Mouse (Mus musculus) E14TG2a.4 (cell line): ENCODE measurements around the gene Scnn1g.

Experiments
- H3K27me3 ChIP-seq: 2 replicates; pipeline ENCODE4 v1.6.1; 2014; ENCODE audit warnings: low read length, control low read depth; ENCODE audit not compliant: insufficient read depth
- H3K36me3 ChIP-seq: 2 replicates; pipeline ENCODE4 v1.6.1; 2014; ENCODE audit warnings: low read length, control low read depth; ENCODE audit not compliant: insufficient read depth
- H3K4me1 ChIP-seq: replicated peaks from 2 replicates; pipeline ENCODE4 v1.6.1; 2014; ENCODE audit warnings: low read depth, low read length, control low read depth
- H3K4me3 ChIP-seq: replicated peaks from 2 replicates; pipeline ENCODE4 v1.5.1; 2014; ENCODE audit warnings: mild to moderate bottlenecking, low read length
- H3K9me3 ChIP-seq: 2 replicates; pipeline ENCODE4 v1.6.1; 2014; ENCODE audit warnings: low read length, control low read depth
- CTCF ChIP-seq: conservative IDR thresholded peaks from 2 replicates; pipeline ENCODE4 v1.5.1; 2014; ENCODE audit warnings: low read length
- NANOG ChIP-seq: IDR thresholded peaks from 2 replicates; pipeline ENCODE4 v1.6.1; 2014; ENCODE audit warnings: borderline replicate concordance, low read length, mixed read lengths
- POU5F1 ChIP-seq: IDR thresholded peaks from 2 replicates; pipeline ENCODE4 v1.6.1; 2014; ENCODE audit warnings: low read length, borderline replicate concordance

The Scnn1g gene

GRCm38 (mm10) chr7:121763328-121763727 lies 29.0 kb downstream of the Scnn1g start:
- TF ChIP-seq NANOG (no peak), CTCF (no peak), POU5F1 (no peak)
- Histone ChIP-seq H3K4me1 (no peaks in the 10 kb centered on the region), H3K4me3 (no peak overlapping the region)

GRCm38 (mm10) chr7:121767900-121768299 lies 33.6 kb downstream of the Scnn1g start:
- no peak for TF ChIP-seq CTCF
- TF ChIP-seq NANOG = no peak
- no peak for TF ChIP-seq POU5F1
- Histone ChIP-seq H3K36me3 (no peaks in the 10 kb centered on the region), H3K27me3 (no peaks in the 10 kb centered on the region), H3K9me3 (0 out of 2 replicates have a peak, but pooled peaks cover 5% of the 10 kb centered on the region), H3K4me3 (no peak overlapping the region), H3K4me1 (peaks cover 3% of the 10 kb centered on the region; the same call in 1 of the 2 replicates)

More at GRCm38 (mm10) chr7:121763328-121763727, 29.0 kb downstream of the Scnn1g start:
- Histone ChIP-seq H3K36me3 (no peaks in the 10 kb centered on the region), H3K27me3 (no peaks in the 10 kb centered on the region), H3K9me3 (0 out of 2 replicates have a peak, but pooled peaks cover 5% of the 10 kb centered on the region)

GRCm38 (mm10) chr7:121768983-121769382 lies 34.7 kb downstream of the Scnn1g start:
- Histone ChIP-seq H3K4me1 (peaks cover 3% of the 10 kb centered on the region; the same call in 1 of the 2 replicates), H3K9me3 (0 out of 2 replicates have a peak, but pooled peaks cover 5% of the 10 kb centered on the region), H3K4me3 (no peak overlapping the region), H3K36me3 (no peaks in the 10 kb centered on the region), H3K27me3 (no peaks in the 10 kb centered on the region)
- no peak for TF ChIP-seq NANOG
- no peak for TF ChIP-seq POU5F1
- no peak for TF ChIP-seq CTCF

GRCm38 (mm10) chr7:121778553-121778952 lies 44.3 kb downstream of the Scnn1g start:
- H3K4me1 ChIP-seq = no peaks in the 10 kb centered on the region
- no peak for TF ChIP-seq NANOG
- no peak for TF ChIP-seq POU5F1
- no peak for TF ChIP-seq CTCF

GRCm38 (mm10) chr7:121778980-121779379 lies 44.7 kb downstream of the Scnn1g start:
- Histone ChIP-seq H3K36me3 (no peaks in the 10 kb centered on the region), H3K27me3 (no peaks in the 10 kb centered on the region), H3K4me3 (no peak overlapping the region), H3K9me3 (no peaks in the 10 kb centered on the region), H3K4me1 (no peaks in the 10 kb centered on the region)
- no peak for TF ChIP-seq CTCF

More at GRCm38 (mm10) chr7:121778553-121778952, 44.3 kb downstream of the Scnn1g start:
- H3K27me3 ChIP-seq = no peaks in the 10 kb centered on the region
- H3K4me3 ChIP-seq = no peak overlapping the region
- H3K36me3 ChIP-seq = no peaks in the 10 kb centered on the region
- no peaks in the 10 kb centered on the region for H3K9me3 ChIP-seq

GRCm38 (mm10) chr7:121779409-121779808 lies 45.1 kb downstream of the Scnn1g start:
- Histone ChIP-seq H3K27me3 (no peaks in the 10 kb centered on the region), H3K9me3 (no peaks in the 10 kb centered on the region), H3K4me1 (no peaks in the 10 kb centered on the region), H3K36me3 (no peaks in the 10 kb centered on the region), H3K4me3 (no peak overlapping the region)
- TF ChIP-seq CTCF (no peak), POU5F1 (no peak), NANOG (no peak)

GRCm38 (mm10) chr7:121782188-121782909 lies 48.1 kb downstream of the Scnn1g start:
- Histone ChIP-seq H3K36me3 (no peaks in the 10 kb centered on the region), H3K4me3 (no peak overlapping the region), H3K4me1 (no peaks in the 10 kb centered on the region), H3K27me3 (no peaks in the 10 kb centered on the region), H3K9me3 (no peaks in the 10 kb centered on the region)
- no peak for TF ChIP-seq CTCF
- TF ChIP-seq POU5F1 = no peak
- TF ChIP-seq NANOG = no peak

GRCm38 (mm10) chr7:121785651-121786228 lies 51.5 kb downstream of the Scnn1g start:
- Histone ChIP-seq H3K4me1 (no peaks in the 10 kb centered on the region), H3K9me3 (peaks cover 11% of the 10 kb centered on the region), H3K4me3 (no peak overlapping the region), H3K27me3 (no peaks in the 10 kb centered on the region), H3K36me3 (no peaks in the 10 kb centered on the region)
- TF ChIP-seq POU5F1 (no peak), CTCF (no peak), NANOG (no peak)
